Mouse (Mus musculus): ENCODE results near the gene Mllt3.

- no peak for TF ChIP-seq GATA1 (IDR thresholded peaks at IDR 0.05; ENCODE audit: borderline replicate concordance, low read length)
- no peak for TF ChIP-seq FLI1 (IDR thresholded peaks at IDR 0.05; ENCODE audit: low read length)
Observed at GRCm38 (mm10) chr4:87818276-87818675, 214.9 kb downstream of the Mllt3 start.

All from megakaryocyte, embryonic 14.5 days (primary cell).